Mouse (Mus musculus) forebrain, embryonic 11.5 days (tissue): ENCODE results near the gene BC030867. TPM values are rescaled to one million over a fixed set of nuclear protein-coding genes. Genes with fewer than 3 reads are reported as not detected.

Source experiments
- microRNA-seq: library from miRNA; unstranded; fragments of <30 nt; microRNA quantifications from one replicate; pipeline ENCODE4, GENCODE M21; 2016; ENCODE audit not compliant: insufficient number of aligned reads
- polyA plus RNA-seq: library from polyadenylated mRNA; unstranded; fragments of >200 nt; fragmentation: Nextera tagmentation; extraction: Ambion mirVana; gene quantifications from 2 replicates; pipeline ENCODE4 v1.2.1, GENCODE M21; 2014

BC030867 gene
- polyA plus RNA-seq, 1 experiment from 2014 or later, result 23.5 TPM

Small RNA genes within 50 kb of the gene (microRNA-seq; reads per million reads assigned to microRNA genes)
- 2.5 reads per million for gene Mir8101

Other genes with a start within 250 kb of the BC030867 start
- 22.1 and 24.1 TPM in 2 replicates for gene Mpp3, start 220.4 kb upstream of the BC030867 start, polyA plus RNA-seq
- gene Cd300lg, start 207.4 kb upstream of the BC030867 start, polyA plus RNA-seq, result 0.20 and 0.37 TPM in 2 replicates
- 18.2 and 19.6 TPM in 2 replicates for gene Mpp2, start 160.4 kb upstream of the BC030867 start, polyA plus RNA-seq
- gene Ppy, start 147.6 kb upstream of the BC030867 start, polyA plus RNA-seq, result not detected in 2 replicates
- not detected in 2 replicates for gene Pyy, start 141.1 kb upstream of the BC030867 start, polyA plus RNA-seq
- not detected in 2 replicates for gene Nags, start 103.4 kb upstream of the BC030867 start, polyA plus RNA-seq
- 35.7 and 38.9 TPM in 2 replicates for gene Tmem101, start 92.5 kb upstream of the BC030867 start, polyA plus RNA-seq
- 73.2 and 78.7 TPM in 2 replicates for gene Lsm12, start 63.6 kb upstream of the BC030867 start, polyA plus RNA-seq
- gene G6pc3, start 59.3 kb upstream of the BC030867 start, polyA plus RNA-seq, result 30.6 and 32.2 TPM in 2 replicates
- gene Hdac5, start 18.7 kb upstream of the BC030867 start, polyA plus RNA-seq, result 35.0 and 36.8 TPM in 2 replicates
- gene Asb16, start 19.9 kb downstream of the BC030867 start, polyA plus RNA-seq, result not detected in 2 replicates
- gene Tmub2, start 36.0 kb downstream of the BC030867 start, polyA plus RNA-seq, result 50.0 and 58.5 TPM in 2 replicates
- 20.8 and 21.7 TPM in 2 replicates for gene Atxn7l3, start 47.7 kb downstream of the BC030867 start, polyA plus RNA-seq
- gene Ubtf, start 70.9 kb downstream of the BC030867 start, polyA plus RNA-seq, result 109 and 111 TPM in 2 replicates
- gene Slc4a1, start 117.3 kb downstream of the BC030867 start, polyA plus RNA-seq, result 33.8 and 36.8 TPM in 2 replicates
- gene Rundc3a, start 144.5 kb downstream of the BC030867 start, polyA plus RNA-seq, result 33.1 and 35.4 TPM in 2 replicates
- 196 and 214 TPM in 2 replicates for gene Slc25a39, start 159.1 kb downstream of the BC030867 start, polyA plus RNA-seq
- 65.7 and 72.8 TPM in 2 replicates for gene Grn, start 181.4 kb downstream of the BC030867 start, polyA plus RNA-seq
- gene Fam171a2, start 198.8 kb downstream of the BC030867 start, polyA plus RNA-seq, result 11.0 and 11.2 TPM in 2 replicates
- gene Itga2b, start 221.2 kb downstream of the BC030867 start, polyA plus RNA-seq, result 5.0 and 7.4 TPM in 2 replicates